Mouse (Mus musculus): ENCODE measurements around the gene Il2rb.

Il2rb gene

DNA sequence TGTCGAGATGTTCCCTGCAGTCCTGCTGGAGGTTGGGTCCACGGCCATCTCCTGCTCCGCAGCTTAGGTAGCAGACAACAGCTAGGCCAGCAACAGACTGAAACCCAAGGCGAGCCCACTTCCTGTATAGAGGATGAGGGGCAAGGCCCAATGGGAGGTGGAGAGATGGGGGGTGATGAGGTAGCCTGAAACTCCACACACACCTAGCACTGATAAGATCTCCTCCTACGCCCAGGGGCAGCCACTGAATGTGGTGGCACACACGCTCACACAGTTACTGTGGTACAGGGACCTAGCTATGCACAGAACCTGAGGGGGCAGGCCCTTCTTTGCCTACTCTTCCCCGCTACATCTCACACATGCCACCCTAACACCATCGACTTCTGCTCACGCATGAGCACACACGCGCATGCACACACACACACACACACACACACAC, at the start of gene Il2rb:
TSS of gene Il2rb (minus strand) at position 304 of the 439 bp plus-strand sequence.
- no peak for DNase-seq

DNA sequence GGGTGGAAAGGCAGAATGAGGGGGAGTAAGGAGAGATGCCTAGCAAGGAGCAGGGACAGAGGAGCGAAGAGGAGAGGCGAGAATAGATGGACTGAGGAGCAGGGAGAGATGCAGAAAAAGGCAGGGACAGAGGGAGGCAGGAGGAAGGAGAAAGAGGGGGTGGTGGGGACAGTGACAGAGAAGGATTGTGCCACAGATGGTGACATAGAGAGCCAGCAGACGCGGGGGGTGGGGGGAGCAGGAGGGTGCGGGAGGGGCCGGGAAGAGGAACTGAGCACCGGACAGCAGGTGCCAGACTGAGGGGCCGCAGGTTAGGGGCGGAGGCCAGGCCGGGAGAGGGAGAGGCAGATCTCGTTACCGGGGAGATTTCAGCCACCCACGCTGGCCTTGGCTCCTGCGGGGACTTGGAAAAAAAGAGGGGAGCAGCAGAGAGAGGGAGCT, 49.5 kb upstream of the Il2rb start, which contains the start of gene Sstr3:
TSS of gene Sstr3 (minus strand) at position 125 of the 441 bp plus-strand sequence.
- DNase-seq, result peak; percentile 75

DNA sequence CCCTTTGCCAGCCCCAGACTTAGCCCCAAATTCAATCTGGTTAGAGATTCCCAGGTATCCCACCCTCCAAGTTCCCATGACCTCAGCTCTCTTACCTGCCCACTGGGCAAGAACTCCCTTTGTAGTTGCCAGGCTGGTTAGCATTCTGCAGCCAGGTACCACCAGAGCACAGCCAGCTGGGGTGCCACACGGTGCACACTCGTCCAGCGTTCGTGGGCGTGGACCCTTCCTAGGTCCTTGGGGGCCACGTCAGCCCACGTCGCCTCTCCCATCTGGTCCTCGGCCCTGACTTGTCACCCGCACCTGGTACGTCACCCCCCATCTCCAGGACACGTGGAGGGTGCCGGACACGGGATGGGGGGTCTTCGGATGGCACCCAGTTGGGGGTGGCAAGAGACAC, 49.0 kb upstream of the Il2rb start:
- DNase-seq, result no peak

DNA sequence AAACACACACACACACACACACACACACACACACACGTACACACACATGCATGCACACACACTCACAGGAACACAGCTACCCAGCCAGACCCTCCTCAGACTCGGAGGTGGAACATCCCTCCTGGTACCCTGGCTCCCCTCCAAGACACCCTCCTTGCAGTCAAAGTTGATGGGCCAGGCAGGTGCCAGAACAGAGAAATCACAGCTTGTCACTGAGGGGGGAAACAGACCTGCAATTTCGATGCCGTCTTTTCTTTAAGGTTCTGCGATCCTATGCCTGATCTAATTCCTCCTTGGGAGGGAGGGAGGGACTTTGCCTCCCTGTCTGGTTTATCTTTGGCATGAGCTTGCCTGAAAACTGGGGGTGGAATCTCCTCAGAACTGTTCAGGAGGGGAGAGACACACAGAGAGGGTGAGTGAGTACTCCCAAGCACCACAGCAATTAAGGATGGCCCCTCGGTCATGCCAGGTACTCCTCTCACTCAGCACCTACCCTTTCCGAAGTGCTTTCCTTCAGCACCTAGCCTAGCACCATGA, 47.8 kb upstream of the Il2rb start:
- DNase-seq, result peak; percentile 57

DNA sequence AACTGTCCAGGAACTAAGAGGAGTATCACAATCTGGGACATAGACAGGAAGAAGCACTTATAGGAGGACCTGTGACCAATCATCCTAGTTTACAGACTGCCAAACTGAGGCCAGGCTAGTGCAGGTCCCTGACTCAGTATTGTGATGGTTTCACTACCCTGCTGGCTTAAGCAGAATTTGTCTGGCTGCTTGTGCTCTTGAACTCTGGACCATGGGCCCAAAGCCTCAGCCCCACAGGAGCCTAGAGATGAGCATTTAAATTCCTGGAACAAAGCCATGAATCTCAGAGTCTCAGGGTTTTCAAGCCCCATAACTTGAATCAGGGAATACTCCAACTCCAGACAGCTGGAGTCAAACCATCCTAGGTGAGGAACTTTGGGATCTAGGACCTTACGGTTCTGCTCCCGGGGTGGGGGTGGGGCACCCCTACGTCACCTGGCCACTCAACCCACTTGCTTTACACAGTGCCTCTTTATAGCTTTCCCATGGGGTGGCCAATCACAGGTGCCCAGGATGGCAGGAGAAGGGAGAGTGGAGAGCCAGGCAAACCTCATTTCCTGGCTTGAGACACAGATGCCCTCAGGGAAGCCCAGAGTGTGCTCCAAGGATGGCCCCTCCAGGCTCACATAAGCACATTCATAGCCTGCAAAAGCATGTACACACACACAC, 47.2 kb upstream of the Il2rb start:
- DNase-seq, result no peak

DNA sequence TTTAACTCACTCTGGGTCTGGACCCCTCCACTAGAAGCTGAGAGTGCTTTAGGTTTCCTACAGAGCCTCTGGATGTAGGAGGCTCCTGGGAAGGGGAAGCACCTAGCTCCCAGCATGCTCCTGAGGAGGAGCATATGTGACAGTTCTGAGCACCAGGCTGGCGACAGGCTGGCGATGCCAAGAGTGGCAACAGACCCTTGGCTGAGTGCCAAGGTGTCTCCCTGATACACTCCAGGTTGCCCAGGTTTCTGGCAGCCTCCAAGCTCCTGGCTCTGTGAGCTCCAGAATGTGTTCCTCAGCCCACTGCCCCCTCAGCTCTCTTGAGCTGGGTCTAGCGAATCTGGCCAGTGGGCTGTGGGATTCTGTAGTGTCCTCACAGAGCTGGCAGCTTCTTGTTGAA, 46.5 kb upstream of the Il2rb start:
- DNase-seq, result no peak

DNA sequence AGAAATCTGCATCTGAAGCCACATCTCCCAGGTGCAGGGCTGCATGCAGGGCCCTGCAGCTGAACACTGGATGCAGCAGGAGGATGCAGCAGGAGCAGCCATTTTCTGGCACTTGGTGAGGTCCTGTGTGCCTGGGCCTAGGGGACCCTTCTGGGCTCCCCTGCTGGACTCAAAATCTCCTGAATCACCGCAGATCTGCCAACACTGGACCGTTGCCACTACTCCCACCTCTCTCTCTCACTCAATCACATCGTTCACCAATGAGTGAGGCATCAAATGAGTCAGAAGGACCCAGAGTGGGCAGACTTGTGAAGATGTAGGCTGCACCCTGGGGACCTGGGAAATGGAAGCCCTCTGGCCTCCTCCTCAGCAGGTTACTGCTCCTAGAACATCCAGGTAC, 46.0 kb upstream of the Il2rb start:
- DNase-seq, result peak; percentile 60

DNA sequence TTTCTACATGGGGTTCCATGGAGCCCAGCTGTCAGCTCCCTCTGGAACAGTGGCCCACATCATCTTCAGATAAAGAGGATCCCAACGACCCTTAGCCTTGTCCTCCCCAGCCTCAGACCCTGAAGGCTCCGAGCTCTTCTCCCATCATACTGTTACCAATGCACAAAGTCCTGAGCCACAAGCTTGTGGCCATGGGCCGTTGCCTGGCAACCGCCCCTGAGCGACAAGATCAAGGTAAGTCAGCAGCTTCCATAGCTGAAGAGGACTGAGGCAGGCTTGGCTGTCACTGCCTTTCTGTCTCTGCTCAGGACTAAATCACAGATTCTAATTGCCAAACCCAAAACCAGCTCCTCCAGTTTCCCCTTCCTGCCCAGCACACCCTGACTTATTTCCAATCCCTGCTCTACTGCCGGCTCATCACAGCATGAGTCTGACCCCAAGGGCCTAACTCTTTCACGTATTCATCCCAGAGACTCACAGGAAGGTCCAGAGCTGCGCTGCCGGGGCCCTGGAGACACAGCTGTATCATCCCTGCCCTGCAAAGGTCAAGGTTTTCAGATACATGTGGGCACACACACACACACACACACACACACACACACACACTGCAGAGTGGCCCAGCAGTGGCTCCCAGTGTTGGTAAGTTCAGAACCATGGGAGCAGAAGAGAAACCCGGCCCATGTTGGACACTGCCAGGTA, 40.8 kb upstream of the Il2rb start:
- no peak for DNase-seq

DNA sequence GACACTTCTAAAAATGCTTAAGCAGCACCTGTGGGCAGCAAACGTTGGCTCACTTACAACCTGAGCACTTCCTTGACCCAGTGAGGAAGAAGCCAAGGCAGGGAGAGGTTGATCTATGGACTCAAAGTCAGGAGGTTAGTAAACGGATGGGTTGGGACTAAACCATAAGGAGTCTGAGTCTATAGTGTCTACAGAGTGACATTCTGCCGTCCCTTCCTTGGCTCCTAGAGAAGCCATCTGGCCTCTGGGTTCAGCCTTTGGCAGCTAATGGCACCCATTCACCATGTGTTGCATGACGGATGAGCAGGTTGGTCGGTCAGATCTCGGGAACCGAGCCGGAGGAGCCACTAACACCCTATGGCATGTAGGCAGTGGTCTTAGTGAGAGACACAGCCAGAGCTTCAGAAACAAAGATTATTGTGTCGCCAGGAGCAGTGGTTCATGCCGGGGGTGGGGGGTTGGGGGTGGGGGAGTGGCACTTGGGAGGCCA, 38.3 kb upstream of the Il2rb start:
- DNase-seq, result no peak

DNA sequence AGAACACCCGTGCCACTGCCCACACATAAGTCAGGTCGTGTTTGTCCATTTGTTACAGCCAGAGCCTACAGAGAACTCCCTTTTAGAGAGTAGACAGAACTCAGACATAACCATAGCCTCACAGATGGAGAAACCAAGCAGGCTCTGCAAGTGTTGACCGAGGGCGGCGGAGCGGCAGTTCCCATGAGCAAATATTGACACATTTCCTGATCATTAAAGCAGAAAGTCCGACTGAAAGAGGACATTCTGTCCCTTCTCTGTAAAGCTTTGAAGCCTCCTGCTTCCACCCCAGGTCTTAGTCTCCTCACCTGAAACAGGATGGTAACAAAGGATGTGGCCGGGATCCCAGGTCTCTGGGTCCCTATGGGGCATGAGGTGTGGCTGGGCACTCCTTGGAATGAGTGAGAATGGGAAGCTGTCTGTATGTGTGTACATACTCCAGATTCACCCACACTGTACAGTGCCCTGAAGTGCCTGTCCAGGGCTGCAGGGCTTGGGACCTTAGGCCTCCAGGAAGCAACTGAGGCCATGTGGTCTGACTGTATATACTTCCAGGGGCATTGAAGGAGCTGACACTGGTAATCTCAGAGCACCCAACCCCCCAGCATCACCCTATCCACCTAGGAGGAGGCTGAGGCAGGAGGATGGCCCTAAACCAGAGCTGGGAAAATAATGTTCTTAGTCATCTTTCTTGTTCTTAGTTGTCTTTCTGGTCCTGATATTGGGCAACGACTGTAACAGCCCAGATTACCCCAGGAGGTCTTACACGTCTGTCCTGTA, 37.7 kb upstream of the Il2rb start:
- no peak for DNase-seq

DNA sequence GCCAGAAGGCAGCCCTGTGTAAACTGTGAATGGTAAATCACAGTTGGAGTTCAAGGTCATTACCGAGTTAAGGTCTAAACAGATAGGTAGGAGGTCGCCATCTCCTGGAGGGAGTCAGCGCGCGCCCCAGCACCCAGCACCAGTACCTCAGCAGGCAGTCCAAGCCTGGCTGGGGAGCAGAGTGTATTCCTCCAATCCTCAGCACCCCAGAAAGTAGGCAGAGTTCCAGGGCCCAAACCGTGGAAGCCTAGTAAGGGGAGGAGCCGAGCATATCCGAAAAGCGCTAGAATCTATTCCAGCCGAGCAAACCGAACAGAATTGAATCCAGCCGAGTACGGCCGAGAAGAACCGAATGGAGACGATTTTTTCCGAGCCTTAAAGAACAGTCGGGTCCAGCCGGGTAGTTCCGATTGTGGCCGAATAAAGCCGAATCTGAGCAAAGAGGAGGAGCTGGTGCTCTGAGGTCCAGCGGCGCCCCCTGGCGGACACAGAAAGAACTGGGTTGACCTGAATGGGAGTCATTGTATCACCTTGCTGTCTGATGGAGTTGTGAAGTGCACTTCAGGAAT, 36.9 kb upstream of the Il2rb start:
- peak; percentile 99 for DNase-seq

DNA sequence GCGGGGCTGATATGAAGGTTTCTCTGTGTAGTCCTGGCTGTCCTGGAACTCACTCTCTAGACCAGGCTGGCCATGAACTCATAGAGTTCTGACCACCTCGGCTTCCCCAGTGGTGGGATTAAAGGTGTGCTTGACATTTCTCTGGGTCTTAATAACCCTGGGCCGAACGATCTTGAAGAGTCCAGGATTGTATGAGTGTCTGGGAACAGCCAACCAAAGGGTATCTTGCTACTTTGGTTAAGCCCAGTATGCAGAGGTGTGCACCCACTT, 36.3 kb upstream of the Il2rb start:
- DNase-seq, result no peak

DNA sequence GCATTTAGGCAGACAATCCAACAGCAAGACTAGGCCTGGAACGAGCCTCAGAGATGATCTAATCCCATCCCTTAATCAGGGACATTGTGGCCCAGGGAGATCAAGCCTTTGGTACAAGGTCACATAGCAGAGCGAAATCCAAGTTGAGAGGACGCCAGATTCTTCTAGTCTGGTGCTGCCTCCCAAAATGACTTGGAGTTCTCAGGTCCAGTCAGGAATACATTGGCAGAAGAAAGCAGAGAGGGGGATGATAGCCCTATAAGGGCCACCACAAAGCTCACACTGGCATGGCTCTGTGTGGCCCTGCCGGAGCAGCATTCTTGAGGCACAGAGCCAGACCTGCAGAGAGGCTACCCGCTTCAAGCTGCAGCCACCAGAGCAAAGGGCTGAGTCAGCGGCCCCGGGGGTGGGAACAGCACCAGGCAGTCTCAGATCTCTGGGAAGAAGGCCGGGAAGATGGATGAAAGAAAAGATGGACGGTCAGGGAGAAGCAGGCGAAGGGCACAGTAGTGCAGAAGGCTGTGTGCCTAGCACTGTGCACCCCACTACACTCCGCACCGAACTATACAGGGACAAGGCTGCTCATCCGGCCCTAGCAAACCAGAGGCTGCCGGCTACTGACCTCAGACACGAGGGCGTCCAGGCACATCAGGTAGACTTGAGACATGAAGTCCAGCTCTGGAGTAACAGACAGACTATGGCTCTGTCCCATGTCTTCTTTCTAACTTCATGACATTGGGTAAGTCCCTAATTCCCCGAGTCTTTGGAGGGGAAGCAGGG, 35.8 kb upstream of the Il2rb start, which contains the start of gene C1qtnf6:
TSS of gene C1qtnf6 (minus strand) at position 746 of the 780 bp plus-strand sequence.
- no peak for DNase-seq

DNA sequence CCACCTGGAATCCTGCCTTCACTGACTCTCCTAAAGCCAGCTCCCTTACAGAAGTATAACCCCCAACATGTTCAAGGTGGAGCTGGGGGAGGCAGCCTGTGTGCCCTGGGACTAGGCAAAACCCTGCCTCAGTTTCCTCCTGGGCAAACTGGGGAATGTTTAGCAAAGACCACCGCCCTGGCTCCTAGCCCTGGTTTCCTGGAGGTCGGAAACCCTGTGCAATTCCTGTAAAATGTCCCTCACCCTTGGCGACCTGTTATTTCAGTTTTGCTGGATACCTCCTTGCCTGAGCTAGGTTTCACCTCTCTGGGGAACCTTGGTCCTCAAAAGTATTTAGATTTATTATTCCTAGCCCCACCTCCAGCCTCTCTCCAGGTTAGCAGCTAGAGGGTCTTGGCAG, 35.1 kb upstream of the Il2rb start:
- no peak for DNase-seq

DNA sequence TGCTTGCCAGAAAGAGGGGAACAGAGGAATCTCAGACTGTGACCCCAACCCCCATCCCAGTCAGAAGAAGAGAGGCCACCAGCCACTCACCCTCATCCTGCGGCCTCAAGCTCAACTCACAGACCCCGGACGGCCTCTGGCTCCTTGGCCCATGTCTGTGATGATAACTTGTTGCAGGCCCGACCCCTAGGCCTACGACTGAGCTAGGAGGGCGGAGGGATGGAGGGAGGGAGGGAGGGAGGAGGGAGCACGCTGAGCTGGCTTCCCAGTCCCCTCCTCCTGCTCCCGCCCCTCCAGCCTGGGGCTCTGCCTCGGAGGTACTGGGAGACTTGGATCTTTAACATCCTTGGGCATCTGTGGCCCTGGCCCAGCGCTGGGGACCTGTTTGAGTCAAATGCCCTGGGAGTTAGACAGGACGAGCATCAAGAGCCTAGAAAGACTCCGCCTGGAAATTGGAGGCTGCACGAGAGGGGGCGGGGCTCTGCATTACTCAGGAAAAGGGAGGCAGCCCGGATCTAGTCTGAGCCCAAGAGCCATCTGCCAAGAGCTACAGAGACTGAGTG, 34.4 kb upstream of the Il2rb start:
- peak; percentile 74 for DNase-seq

DNA sequence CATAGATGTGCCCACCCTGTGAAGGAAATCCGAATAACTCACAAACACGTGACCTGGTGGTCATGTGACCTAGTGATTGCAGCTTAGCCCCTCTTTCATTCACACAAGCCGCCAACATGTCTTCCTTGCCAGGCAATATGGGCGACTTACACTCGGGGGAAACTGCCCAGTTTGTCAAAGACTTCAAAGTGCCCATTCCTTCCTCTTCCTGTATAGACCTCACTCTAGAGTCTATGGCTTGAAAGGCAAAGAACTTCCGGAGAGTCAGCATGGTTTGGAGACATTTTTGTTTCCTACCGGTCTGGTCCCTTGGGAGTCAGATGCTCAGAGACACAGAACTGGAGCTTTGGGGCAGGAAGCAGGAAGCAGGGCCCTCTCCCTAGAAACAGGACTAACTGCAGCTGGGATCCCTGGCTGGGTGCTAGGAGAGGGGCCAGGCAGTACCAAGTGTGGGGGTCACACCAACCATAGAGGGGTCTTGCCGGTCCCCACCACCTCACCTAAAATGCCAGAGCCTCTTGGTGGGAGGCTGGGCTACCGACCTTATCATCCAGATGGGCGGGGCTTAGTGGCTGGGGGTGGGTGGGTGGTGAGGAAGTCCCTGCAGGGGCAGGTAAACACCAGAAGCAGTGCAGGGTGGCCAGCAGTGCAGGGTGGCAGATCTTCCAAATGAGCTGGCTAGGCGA, 33.8 kb upstream of the Il2rb start:
- no peak for DNase-seq

DNA sequence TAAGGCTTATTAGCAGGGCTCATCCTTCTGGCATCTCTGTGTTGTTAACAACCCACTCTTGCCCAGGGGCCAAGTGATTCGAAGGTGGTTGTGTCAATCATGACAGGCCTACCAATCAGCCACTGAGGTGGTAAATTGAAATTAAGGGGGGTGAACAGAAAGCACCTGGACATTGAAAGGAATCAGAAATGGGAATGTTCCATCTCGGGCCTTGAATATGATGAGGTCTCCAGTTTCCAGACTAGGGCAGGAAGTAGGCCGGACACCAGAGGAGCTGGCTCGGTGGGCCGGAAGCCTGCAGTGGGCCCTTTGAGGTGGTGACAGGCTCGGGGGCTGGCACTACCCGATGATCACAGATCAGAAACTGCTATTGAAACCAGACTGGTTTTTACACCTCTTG, 32.9 kb upstream of the Il2rb start:
- DNase-seq, result peak; percentile 51

DNA sequence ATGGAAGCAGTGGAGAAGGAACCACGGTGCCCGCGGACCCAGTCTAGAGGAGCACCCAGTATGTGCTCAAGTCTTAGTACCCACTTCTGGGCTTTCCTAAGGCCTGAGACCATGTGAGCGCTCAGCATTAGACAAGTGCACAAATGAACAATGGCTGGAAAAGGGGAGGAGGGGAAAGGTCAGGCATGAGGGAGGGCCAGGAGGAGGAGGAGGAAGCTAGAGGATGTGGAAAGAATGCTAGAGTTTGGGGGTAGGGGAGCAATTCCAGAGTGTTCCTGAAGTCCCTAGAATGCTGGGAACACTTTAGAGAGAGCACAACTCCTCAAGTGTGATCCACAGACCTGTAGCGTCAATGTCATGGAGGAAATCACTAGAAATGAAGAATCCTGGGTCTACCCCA, 29.1 kb upstream of the Il2rb start:
- no peak for DNase-seq

DNA sequence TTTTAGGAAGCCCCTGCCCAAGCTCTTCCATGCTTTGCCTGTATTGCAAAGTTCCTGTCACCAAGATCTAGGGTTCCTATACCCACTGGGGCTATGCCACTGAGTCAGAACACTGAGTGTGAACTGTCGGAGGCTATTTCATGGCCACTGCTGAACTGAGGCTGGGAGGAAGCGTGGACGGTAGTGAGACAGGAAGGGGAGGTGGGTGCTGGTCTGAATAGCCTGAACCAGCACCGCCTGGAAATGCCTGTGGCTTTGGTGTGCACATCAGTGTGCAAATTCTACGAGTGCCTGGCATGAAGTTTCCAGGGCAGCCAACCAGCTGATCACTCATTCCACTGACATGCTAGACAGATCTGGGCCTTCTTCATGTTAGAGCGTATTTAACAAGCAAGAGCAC, 26.8 kb upstream of the Il2rb start:
- no peak for DNase-seq

DNA sequence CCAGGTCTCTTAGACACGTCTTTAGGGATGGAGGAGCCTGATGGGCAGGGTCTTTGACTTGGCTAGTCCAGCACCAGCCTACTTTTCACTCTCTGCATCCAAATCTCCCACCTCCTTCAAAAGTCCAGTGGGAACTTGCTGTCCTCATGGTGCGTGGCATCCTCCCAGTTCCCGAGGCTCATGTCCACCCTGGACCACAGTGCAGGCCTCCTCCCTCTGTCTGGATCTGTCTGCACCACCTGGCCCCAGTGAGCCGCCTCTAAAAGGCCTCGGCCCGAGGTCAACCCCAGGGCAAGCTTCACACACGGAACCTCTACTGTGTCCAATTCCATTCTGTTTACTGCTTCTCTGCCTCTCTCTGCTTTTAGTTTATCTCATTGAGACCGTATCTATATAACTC, 26.3 kb upstream of the Il2rb start:
- DNase-seq, result no peak

DNA sequence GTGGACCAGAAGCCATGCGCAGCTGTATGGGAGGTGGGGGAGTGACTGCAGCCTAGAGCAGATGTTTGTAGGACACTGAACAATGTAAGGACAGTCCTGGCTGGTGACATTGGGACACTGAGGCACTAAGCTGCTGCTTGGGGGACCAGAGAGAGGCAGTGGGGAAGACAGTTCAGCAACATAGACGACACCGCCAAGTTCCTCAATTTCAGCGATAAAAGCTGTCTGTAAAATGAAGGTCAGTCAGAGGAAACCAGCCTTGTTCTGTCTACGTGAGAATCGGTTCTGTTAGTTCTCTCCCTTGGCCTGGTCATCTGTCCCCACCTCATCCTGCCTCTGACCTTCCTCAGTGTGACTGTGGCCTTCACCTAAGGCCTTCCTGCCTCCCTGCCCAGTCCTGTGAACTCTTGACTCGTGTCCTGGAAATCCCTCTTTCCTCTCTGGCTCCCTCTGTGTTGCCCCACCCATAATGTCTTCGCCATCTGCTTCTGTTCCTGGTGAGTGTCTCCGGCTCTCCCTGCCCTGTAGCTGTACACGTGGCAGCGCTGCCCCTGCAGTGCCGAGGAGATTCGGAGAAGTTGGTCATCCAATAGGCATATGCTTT, 25.1 kb upstream of the Il2rb start:
- DNase-seq, result no peak

All from right cerebral cortex, adult 18-20 months (tissue).